Mouse (Mus musculus) cerebellum, adult 2 months (tissue): ENCODE measurements around the gene Megf11.

Source experiments
- CTCF ChIP-seq: fragments of 200-500 bp; IDR thresholded peaks from 2 replicates; pipeline ENCODE4 v1.5.1; 2011; ENCODE audit warnings: low read depth, mild to moderate bottlenecking, control low read depth, low read length, moderate library complexity, borderline replicate concordance; ENCODE audit not compliant: insufficient read depth
- POLR2A ChIP-seq: fragments of 200-500 bp; IDR thresholded peaks from 2 replicates; pipeline ENCODE4 v1.6.1; 2011; ENCODE audit warnings: low read length, control low read depth, borderline replicate concordance; ENCODE audit not compliant: insufficient read depth

GRCm38 (mm10) chr9:64645462-64645861 is 260.0 kb downstream of the Megf11 start:
- no peak for TF ChIP-seq POLR2A
- no peak for TF ChIP-seq CTCF
